22 mouse cellular contexts compared by ENCODE assay signal in genomic region chr14:73041689-73042088, GRCm38 (mm10). TPM values are rescaled to one million over a fixed set of nuclear protein-coding genes. Genes with fewer than 3 reads are reported as not detected.
DNase-seq lines count a peak whose midpoint lies in the region; ATAC-seq and TF ChIP-seq lines count a peak whose summit lies in the region.
"Had no signal": no experiment of that assay in that cellular context is flagged by ENCODE, and none has a peak within 500 bp of the region (broad histone marks: within the 10 kb centered on the region; RNA-seq: fewer than 3 reads in every experiment).

No protein-coding gene starts in this region.

- no peak overlapping the region for H3K27ac ChIP-seq in kidney, embryonic 15.5 days
- no peak overlapping the region for H3K27ac ChIP-seq in MEL (ENCODE audit: control insufficient read depth, low read depth, low read length)
- H3K27ac ChIP-seq in heart, embryonic 12.5 days (ENCODE audit: poor library complexity, severe bottlenecking) = no peak overlapping the region
- H3K27ac ChIP-seq: embryonic facial prominence, embryonic 12.5 days; forebrain, embryonic 15.5 days; heart, adult 2 months; hindbrain, embryonic 15.5 days had no signal

- peaks cover 9% of the 10 kb centered on the region; the same call in 1 of the 2 replicates for H3K4me1 ChIP-seq in kidney, embryonic 15.5 days
- no peaks in the 10 kb centered on the region for H3K4me1 ChIP-seq in MEL (ENCODE audit: control insufficient read depth in 1 of 2, insufficient read depth in 2 of 2, low read length in 2 of 2)
- peaks cover 49% of the 10 kb centered on the region for H3K4me1 ChIP-seq in megakaryocyte, embryonic 14.5 days
- H3K4me1 ChIP-seq in heart, embryonic 12.5 days (replicated peaks) = no peaks in the 10 kb centered on the region
- H3K4me1 ChIP-seq: embryonic facial prominence, embryonic 12.5 days; forebrain, embryonic 15.5 days; hindbrain, embryonic 15.5 days had no signal

- no peaks in the 10 kb centered on the region for H3K79me2 ChIP-seq in MEL (ENCODE audit: control insufficient read depth, insufficient read depth, low read length, poor library complexity)

- TF ChIP-seq POLR2A in MEL (IDR thresholded peaks at IDR 0.05; ENCODE audit: control insufficient read depth in 1 of 2, insufficient read depth in 1 of 2, low read depth in 1 of 2, low read length in 2 of 2, poor library complexity in 1 of 2) = no peak

- no peak for TF ChIP-seq EP300 in MEL (IDR thresholded peaks at IDR 0.05; ENCODE audit: low read depth in 1 of 2, low read length in 2 of 2)

- 22% methylated on average over 2 of the region's 2 CpGs for WGBS in kidney, embryonic 15.5 days
- WGBS in heart, embryonic 12.5 days = 50% methylated on average over 2 of the region's 2 CpGs

- no peak overlapping the region for H3K4me2 ChIP-seq in kidney, embryonic 15.5 days
- H3K4me2 ChIP-seq in heart, embryonic 12.5 days = no peak overlapping the region
- H3K4me2 ChIP-seq: embryonic facial prominence, embryonic 12.5 days; forebrain, embryonic 15.5 days; heart, embryonic 11.5 days; hindbrain, embryonic 15.5 days had no signal

- no peak for TF ChIP-seq CTCF in MEL (IDR thresholded peaks at IDR 0.05 in 2 of 3, conservative IDR thresholded peaks at IDR 0.05 in 1 of 3; ENCODE audit: control insufficient read depth in 1 of 3, insufficient read depth in 1 of 3, low read depth in 2 of 3, low read length in 3 of 3, poor library complexity in 1 of 3, severe bottlenecking in 1 of 3)

- no peaks in the 10 kb centered on the region for H3K27me3 ChIP-seq in kidney, embryonic 15.5 days
- no peaks in the 10 kb centered on the region for H3K27me3 ChIP-seq in MEL (ENCODE audit: control insufficient read depth in 1 of 2, insufficient read depth in 2 of 2, low read length in 2 of 2)
- no peaks in the 10 kb centered on the region for H3K27me3 ChIP-seq in megakaryocyte, embryonic 14.5 days (replicated peaks)
- peaks cover 12% of the 10 kb centered on the region; the same call in 1 of the 2 replicates for H3K27me3 ChIP-seq in heart, embryonic 12.5 days (replicated peaks)
- H3K27me3 ChIP-seq: embryonic facial prominence, embryonic 12.5 days; forebrain, embryonic 15.5 days; hindbrain, embryonic 15.5 days had no signal

- ATAC-seq in kidney, embryonic 15.5 days (replicated peaks; ENCODE audit: low FRiP score) = 0 out of 2 replicates have a peak, but pooled peaks have one; percentile 12
- peak; percentile 77 for ATAC-seq in common myeloid progenitor, adult 5-6 weeks (replicated peaks; ENCODE audit: low read depth, poor library complexity, severe bottlenecking)
- no peak for ATAC-seq in heart, embryonic 12.5 days (ENCODE audit: insufficient number of reproducible peaks, low FRiP score)
- ATAC-seq: forebrain, embryonic 15.5 days had no signal

- H3K36me3 ChIP-seq in kidney, embryonic 15.5 days = no peaks in the 10 kb centered on the region
- no peaks in the 10 kb centered on the region for H3K36me3 ChIP-seq in MEL (ENCODE audit: control insufficient read depth in 1 of 2, insufficient read depth in 2 of 2, low read length in 2 of 2)
- H3K36me3 ChIP-seq in megakaryocyte, embryonic 14.5 days (replicated peaks; ENCODE audit: low read length) = peaks cover 12% of the 10 kb centered on the region
- no peaks in the 10 kb centered on the region for H3K36me3 ChIP-seq in heart, embryonic 12.5 days
- H3K36me3 ChIP-seq: embryonic facial prominence, embryonic 12.5 days; forebrain, embryonic 15.5 days; hindbrain, embryonic 15.5 days had no signal

- DNase-seq in kidney, adult 18-20 months = no peak
- DNase-seq in MEL (ENCODE audit: low read depth, low spot score) = peak; percentile 34
- DNase-seq in adrenal gland, adult 18-20 months (ENCODE audit: low spot score in 2 of 2) = no peak
- no peak for DNase-seq in adrenal gland, adult 2 months
- DNase-seq: adrenal gland, postnatal 25 days; cerebellum, adult 2 months; cerebellum, postnatal 14 days; gastrocnemius, postnatal 10 days; heart, adult 2 months had no signal

- no peak overlapping the region for H3K4me3 ChIP-seq in kidney, embryonic 15.5 days (replicated peaks)
- H3K4me3 ChIP-seq in MEL (ENCODE audit: control insufficient read depth in 1 of 2, insufficient read depth in 1 of 2, low read depth in 2 of 2, low read length in 2 of 2) = no peak overlapping the region
- peak overlapping the region; percentile 19 for H3K4me3 ChIP-seq in megakaryocyte, embryonic 14.5 days (replicated peaks)
- H3K4me3 ChIP-seq in heart, embryonic 12.5 days = no peak overlapping the region
- H3K4me3 ChIP-seq: embryonic facial prominence, embryonic 12.5 days; forebrain, embryonic 15.5 days; heart, adult 2 months; hindbrain, embryonic 15.5 days had no signal

- H3K9ac ChIP-seq in kidney, embryonic 15.5 days = no peak overlapping the region
- H3K9ac ChIP-seq in MEL (ENCODE audit: control insufficient read depth, low read depth, low read length, poor library complexity, severe bottlenecking) = no peak overlapping the region
- H3K9ac ChIP-seq in heart, embryonic 12.5 days = no peak overlapping the region
- H3K9ac ChIP-seq: embryonic facial prominence, embryonic 12.5 days; forebrain, embryonic 15.5 days; hindbrain, embryonic 15.5 days had no signal

- no peak for TF ChIP-seq RAD21 in MEL (IDR thresholded peaks at IDR 0.05; ENCODE audit: low read depth, low read length)

- H3K9me3 ChIP-seq in kidney, embryonic 15.5 days (replicated peaks) = no peaks in the 10 kb centered on the region
- H3K9me3 ChIP-seq in MEL (replicated peaks; ENCODE audit: insufficient read depth, low read length) = no peaks in the 10 kb centered on the region
- H3K9me3 ChIP-seq in megakaryocyte, embryonic 14.5 days = no peaks in the 10 kb centered on the region
- H3K9me3 ChIP-seq in heart, embryonic 12.5 days (replicated peaks) = no peaks in the 10 kb centered on the region
- H3K9me3 ChIP-seq: embryonic facial prominence, embryonic 12.5 days; forebrain, embryonic 15.5 days; hindbrain, embryonic 15.5 days had no signal

TF ChIP-seq in MEL, 35 proteins besides CTCF, POLR2A, EP300 and RAD21:
- TF ChIP-seq SMC3 (IDR thresholded peaks at IDR 0.05; ENCODE audit: low read depth, low read length) = no peak
- TF ChIP-seq UBTF (IDR thresholded peaks at IDR 0.05; ENCODE audit: borderline replicate concordance, insufficient read depth, low read depth, low read length) = no peak
- TF ChIP-seq NRF1 (IDR thresholded peaks at IDR 0.05; ENCODE audit: insufficient read depth, low read depth, low read length, poor library complexity, severe bottlenecking) = no peak
- no peak for TF ChIP-seq ETS1 (IDR thresholded peaks at IDR 0.05; ENCODE audit: low read depth, low read length)
- no peak for TF ChIP-seq BHLHE40 (IDR thresholded peaks at IDR 0.05; ENCODE audit: borderline replicate concordance, low read depth, low read length)
- no peak for TF ChIP-seq POLR2AphosphoS5 (IDR thresholded peaks at IDR 0.05; ENCODE audit: borderline replicate concordance, low read depth, low read length)
- TF ChIP-seq JUND (IDR thresholded peaks at IDR 0.05; ENCODE audit: low read depth, low read length) = no peak
- TF ChIP-seq CHD2 (IDR thresholded peaks at IDR 0.05; ENCODE audit: low read length) = no peak
- no peak for TF ChIP-seq E2F4 (IDR thresholded peaks at IDR 0.05; ENCODE audit: borderline replicate concordance, low read depth, low read length)
- no peak for TF ChIP-seq CHD1 (IDR thresholded peaks at IDR 0.05; ENCODE audit: low read depth, low read length)
- TF ChIP-seq ELF1 (IDR thresholded peaks at IDR 0.05; ENCODE audit: low read depth, low read length) = no peak
- TF ChIP-seq TAL1 (IDR thresholded peaks at IDR 0.05; ENCODE audit: low read length) = no peak
- no peak for TF ChIP-seq MYB (IDR thresholded peaks at IDR 0.05; ENCODE audit: low read depth, low read length)
- TF ChIP-seq POLR2AphosphoS2 (IDR thresholded peaks at IDR 0.05; ENCODE audit: low read length) = no peak
- TF ChIP-seq HCFC1 (IDR thresholded peaks at IDR 0.05; ENCODE audit: low read depth, low read length) = no peak
- no peak for TF ChIP-seq MXI1 (IDR thresholded peaks at IDR 0.05; ENCODE audit: low read depth, low read length)
- TF ChIP-seq MAZ (IDR thresholded peaks at IDR 0.05; ENCODE audit: low read depth, low read length) = no peak

RNA-seq across cellular contexts. Expression of gene Cysltr2, which starts 7.2 kb away (rescaled TPM):
- polyA plus RNA-seq in kidney, embryonic 15.5 days (2015; fragmentation: Nextera tagmentation; extraction: Ambion mirVana) = 0.17 and 0.64 TPM in 2 replicates
- total RNA-seq in MEL (2012; rRNA removed) = not detected in 2 replicates
- under 1 TPM in 1 of 2 experiments, not detected in 1; 0.22 TPM for polyA plus RNA-seq in MEL (2012; ENCODE audit: insufficient read depth in 1 of 2, insufficient read length in 2 of 2, low read depth in 1 of 2, low replicate concordance in 2 of 2, missing spikeins in 1 of 2)
- total RNA-seq in common myeloid progenitor, adult 5-6 weeks (2017) = 4.3 and 10.6 TPM in 2 replicates
- 23.0 and 25.2 TPM in 2 replicates for polyA plus RNA-seq in megakaryocyte, embryonic 14.5 days (2012; ENCODE audit: insufficient read depth, low replicate concordance)
- polyA plus RNA-seq in heart, embryonic 12.5 days (2016; fragmentation: Nextera tagmentation; extraction: Ambion mirVana) = not detected in 2 replicates
- 1 to 10 TPM; 1.7 to 1.8 TPM for total RNA-seq in adrenal gland, adult 18-20 months (2021)
- total RNA-seq in adrenal gland, adult 2 months (2021) = 1 to 10 TPM; 1.3 to 2.1 TPM
- 1.0 and 2.0 TPM in 2 replicates for polyA plus RNA-seq in adrenal gland, adult 2 months (2012; rRNA removed)
- total RNA-seq: gastrocnemius, postnatal 4 days; heart, postnatal 25 days had no signal
- polyA plus RNA-seq: C2C12; embryonic facial prominence, embryonic 12.5 days; forebrain, embryonic 11.5 days; forebrain, embryonic 15.5 days; heart, embryonic 11.5 days; hindbrain, embryonic 11.5 days had no signal
